Mouse (Mus musculus) myocyte (in vitro differentiated cells): ENCODE measurements around the gene Rasgef1c. TPM values are rescaled to one million over a fixed set of nuclear protein-coding genes. Genes with fewer than 3 reads are reported as not detected.

Experiments used
- H3K27me3 ChIP-seq: one replicate; pipeline ENCODE4 v1.6.1; 2011; ENCODE audit not compliant: control insufficient read depth, insufficient read depth, insufficient read length
- H3K36me3 ChIP-seq: one replicate; pipeline ENCODE4 v1.6.1; 2011; ENCODE audit not compliant: control insufficient read depth, insufficient read depth
- H3K4me2 ChIP-seq: one replicate; pipeline ENCODE4 v1.6.1; 2011; ENCODE audit warnings: low read depth, control low read depth
- H3K4me3 ChIP-seq: one replicate; pipeline ENCODE4 v1.5.1; 2011; ENCODE audit warnings: mild to moderate bottlenecking, control low read depth, moderate library complexity
- H3K79me2 ChIP-seq: one replicate; pipeline ENCODE4 v1.6.1; 2011; ENCODE audit not compliant: control insufficient read depth, insufficient read depth
- H3ac ChIP-seq: one replicate; pipeline ENCODE4 v1.6.1; 2011; ENCODE audit not compliant: control insufficient read depth, insufficient read length
- CEBPB ChIP-seq: IDR thresholded peaks from 2 replicates; pipeline ENCODE4 v1.6.1; 2011; ENCODE audit warnings: mild to moderate bottlenecking, moderate library complexity; ENCODE audit not compliant: poor library complexity, insufficient read depth, severe bottlenecking
- E2F4 ChIP-seq: IDR thresholded peaks from one replicate; pipeline ENCODE4 v1.6.1; 2011; ENCODE audit warnings: mild to moderate bottlenecking, control low read depth, moderate library complexity; ENCODE audit not compliant: insufficient read depth
- MAX ChIP-seq: IDR thresholded peaks from one replicate; pipeline ENCODE4 v1.6.1; 2011; ENCODE audit warnings: low read depth, mild to moderate bottlenecking, control low read depth
- MYOD1 ChIP-seq, 3 experiments: IDR thresholded peaks; one replicate each; pipeline ENCODE4 v1.6.1; 2011; ENCODE audit warnings: control low read depth in 2 of 3, low read depth in 2 of 3, mild to moderate bottlenecking in 2 of 3, moderate library complexity in 1 of 3; ENCODE audit not compliant: insufficient read length in 2 of 3, control insufficient read depth in 1 of 3
- MYOG ChIP-seq, 3 experiments: IDR thresholded peaks; one replicate each; pipeline ENCODE4 v1.6.1; 2011; ENCODE audit warnings: control low read depth in 2 of 3, low read depth in 2 of 3, mild to moderate bottlenecking in 2 of 3; ENCODE audit not compliant: insufficient read length in 2 of 3, control insufficient read depth in 1 of 3, insufficient read depth in 1 of 3
- POLR2A ChIP-seq: IDR thresholded peaks from one replicate; pipeline ENCODE4 v1.6.1; 2011; ENCODE audit warnings: low read depth, mild to moderate bottlenecking, control low read depth, moderate library complexity; ENCODE audit not compliant: insufficient read length
- POLR2AphosphoS2 ChIP-seq: IDR thresholded peaks from one replicate; pipeline ENCODE4 v1.6.1; 2011; ENCODE audit warnings: low read depth, control low read depth; ENCODE audit not compliant: insufficient read length
- REST ChIP-seq: IDR thresholded peaks from one replicate; pipeline ENCODE4 v1.6.1; 2011; ENCODE audit warnings: mild to moderate bottlenecking, control low read depth, moderate library complexity; ENCODE audit not compliant: insufficient read depth, insufficient read length
- SRF ChIP-seq: IDR thresholded peaks from one replicate; pipeline ENCODE4 v1.6.1; 2011; ENCODE audit warnings: low read depth; ENCODE audit not compliant: control insufficient read depth, insufficient read length
- TCF12 ChIP-seq: IDR thresholded peaks from one replicate; pipeline ENCODE4 v1.6.1; 2011; ENCODE audit warnings: mild to moderate bottlenecking, control low read depth; ENCODE audit not compliant: poor library complexity, insufficient read depth, severe bottlenecking
- TCF3 ChIP-seq: IDR thresholded peaks from one replicate; pipeline ENCODE4 v1.6.1; 2011; ENCODE audit warnings: low read depth, control low read depth; ENCODE audit not compliant: insufficient read length
- USF1 ChIP-seq: IDR thresholded peaks from one replicate; pipeline ENCODE4 v1.6.1; 2011; ENCODE audit warnings: low read depth, mild to moderate bottlenecking, control low read depth, moderate library complexity
- polyA plus RNA-seq: library from polyadenylated mRNA; unstranded; fragments of >200 nt; fragmentation: generic; extraction: Trizol; gene quantifications from one replicate; pipeline ENCODE4 v1.2.1, GENCODE M21; 2012; ENCODE audit warnings: missing spikeins

Rasgef1c gene
- polyA plus RNA-seq, 1 experiment: not detected

GRCm38 (mm10) chr11:49938258-49939164, 36.9 kb downstream of the Rasgef1c start:
- H3K27me3 ChIP-seq: peaks cover 11% of the 10 kb centered on the region

GRCm38 (mm10) chr11:49942841-49943240, 41.2 kb downstream of the Rasgef1c start:
- no peak overlapping the region for H3K4me2 ChIP-seq
- no peak overlapping the region for H3ac ChIP-seq
- H3K79me2 ChIP-seq: no peaks in the 10 kb centered on the region
- TF ChIP-seq MYOD1 (IDR thresholded peaks at IDR 0.05; ENCODE audit: control insufficient read depth in 1 of 3, insufficient read length in 2 of 3, low read depth in 2 of 3) (no peak), MYOG (IDR thresholded peaks at IDR 0.05; ENCODE audit: control insufficient read depth in 1 of 3, insufficient read depth in 1 of 3, insufficient read length in 2 of 3, low read depth in 2 of 3) (no peak), POLR2A (no peak), E2F4 (no peak), REST (no peak), USF1 (no peak), TCF12 (no peak), TCF3 (no peak), CEBPB (no peak), POLR2AphosphoS2 (no peak)
- H3K27me3 ChIP-seq: peaks cover 13% of the 10 kb centered on the region
- no peaks in the 10 kb centered on the region for H3K36me3 ChIP-seq
- H3K4me3 ChIP-seq: no peak overlapping the region

More at GRCm38 (mm10) chr11:49938258-49939164, 36.9 kb downstream of the Rasgef1c start:
- Histone ChIP-seq H3ac (no peak overlapping the region), H3K4me3 (no peak overlapping the region), H3K79me2 (no peaks in the 10 kb centered on the region), H3K36me3 (no peaks in the 10 kb centered on the region), H3K4me2 (no peak overlapping the region)
- TF ChIP-seq TCF3 (no peak), MYOG (IDR thresholded peaks at IDR 0.05; ENCODE audit: control insufficient read depth in 1 of 3, insufficient read depth in 1 of 3, insufficient read length in 2 of 3, low read depth in 2 of 3) (no peak), TCF12 (no peak), POLR2AphosphoS2 (no peak), SRF (no peak), POLR2A (no peak), USF1 (no peak), MAX (no peak), MYOD1 (IDR thresholded peaks at IDR 0.05; ENCODE audit: control insufficient read depth in 1 of 3, insufficient read length in 2 of 3, low read depth in 2 of 3) (no peak), E2F4 (no peak), REST (no peak), CEBPB (no peak)

GRCm38 (mm10) chr11:49943901-49944300, 42.3 kb downstream of the Rasgef1c start:
- Histone ChIP-seq H3K79me2 (no peaks in the 10 kb centered on the region), H3ac (no peak overlapping the region), H3K36me3 (no peaks in the 10 kb centered on the region), H3K27me3 (peaks cover 12% of the 10 kb centered on the region), H3K4me2 (no peak overlapping the region), H3K4me3 (no peak overlapping the region)
- TF ChIP-seq CEBPB (no peak), MAX (no peak)

- Histone ChIP-seq H3K4me2 (no peak overlapping the region), H3K4me3 (no peak overlapping the region), H3K36me3 (no peaks in the 10 kb centered on the region), H3K27me3 (peaks cover 22% of the 10 kb centered on the region), H3K79me2 (no peaks in the 10 kb centered on the region), H3ac (no peak overlapping the region)
- TF ChIP-seq TCF12 (no peak), POLR2AphosphoS2 (no peak), USF1 (no peak), CEBPB (no peak)
Measured at GRCm38 (mm10) chr11:49945726-49946125, 44.1 kb downstream of the Rasgef1c start.

- TF ChIP-seq MYOD1 (IDR thresholded peaks at IDR 0.05; ENCODE audit: control insufficient read depth in 1 of 3, insufficient read length in 2 of 3, low read depth in 2 of 3) (no peak), MYOG (IDR thresholded peaks at IDR 0.05; ENCODE audit: control insufficient read depth in 1 of 3, insufficient read depth in 1 of 3, insufficient read length in 2 of 3, low read depth in 2 of 3) (no peak), USF1 (no peak), MAX (no peak), POLR2AphosphoS2 (no peak), POLR2A (no peak), TCF12 (no peak), SRF (no peak), E2F4 (no peak), REST (no peak), TCF3 (no peak), CEBPB (no peak)
- no peak overlapping the region for H3K4me3 ChIP-seq
Measured at GRCm38 (mm10) chr11:49949839-49950238, 48.2 kb downstream of the Rasgef1c start.

More at GRCm38 (mm10) chr11:49949839-49950238, 48.2 kb downstream of the Rasgef1c start:
- peaks cover 28% of the 10 kb centered on the region for H3K27me3 ChIP-seq
- no peaks in the 10 kb centered on the region for H3K36me3 ChIP-seq
- H3K79me2 ChIP-seq: no peaks in the 10 kb centered on the region
- H3K4me2 ChIP-seq: no peak overlapping the region
- no peak overlapping the region for H3ac ChIP-seq
